Mouse (Mus musculus): ENCODE measurements around the gene Sohlh1. TPM values are rescaled to one million over a fixed set of nuclear protein-coding genes. Genes with fewer than 3 reads are reported as not detected.

The Sohlh1 gene
- not detected in 2 replicates for polyA plus RNA-seq (2016; fragmentation: Nextera tagmentation; extraction: Ambion mirVana)

DNA sequence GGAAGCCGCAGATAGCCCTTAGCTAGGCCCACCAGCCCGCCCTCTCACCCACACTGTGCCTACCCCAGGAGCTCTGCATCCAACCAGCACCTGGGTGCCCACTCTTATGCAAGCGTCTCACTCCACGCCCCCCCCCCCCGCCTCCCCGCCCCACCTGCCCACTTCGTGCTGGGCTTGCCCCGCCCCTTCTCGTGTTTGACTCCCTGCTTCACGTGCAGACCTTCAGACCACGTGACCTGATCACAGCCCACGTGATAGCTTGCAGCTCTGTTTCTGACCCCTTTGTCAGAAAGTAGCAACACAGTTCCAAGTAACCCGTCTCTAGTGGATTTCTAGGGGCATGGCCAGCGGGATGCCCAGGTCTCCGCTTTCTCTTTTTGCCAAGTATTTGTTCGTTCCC lies at the start of gene Sohlh1:
Gene Sohlh1 (minus strand): TSS at position 23 of the 400 bp plus-strand sequence.
- Histone ChIP-seq H3K9ac (no peak within 1 kb of the TSS), H3K36me3 (no peaks in the 10 kb centered on the region), H3K27ac (no peak within 1 kb of the TSS), H3K4me2 (no peak within 1 kb of the TSS), H3K9me3 (replicated peaks) (no peaks in the 10 kb centered on the region), H3K4me3 (no peak within 1 kb of the TSS), H3K4me1 (no peaks in the 10 kb centered on the region), H3K27me3 (replicated peaks) (no peaks in the 10 kb centered on the region)
- no peak for ATAC-seq
- 64% methylated on average over 12 of the region's 16 CpGs for WGBS (ENCODE audit: insufficient replicate concordance)

- Histone ChIP-seq H3K4me2 (no peak overlapping the region), H3K4me3 (no peak overlapping the region), H3K27me3 (replicated peaks) (peaks cover 17% of the 10 kb centered on the region; the same call in 1 of the 2 replicates), H3K9me3 (replicated peaks) (no peaks in the 10 kb centered on the region), H3K4me1 (peaks cover 4% of the 10 kb centered on the region), H3K36me3 (no peaks in the 10 kb centered on the region), H3K9ac (no peak overlapping the region), H3K27ac (no peak overlapping the region)
- WGBS (ENCODE audit: insufficient replicate concordance), result 58% methylated on average over 7 of the region's 7 CpGs
- no peak for ATAC-seq
Observed at GRCm38 (mm10) chr2:25892440-25892839, 45.4 kb upstream of the Sohlh1 start.

- Histone ChIP-seq H3K4me2 (no peak overlapping the region), H3K36me3 (no peaks in the 10 kb centered on the region), H3K27me3 (replicated peaks) (peaks cover 33% of the 10 kb centered on the region; the same call in 1 of the 2 replicates), H3K27ac (no peak overlapping the region), H3K4me3 (no peak overlapping the region), H3K4me1 (peaks cover 12% of the 10 kb centered on the region), H3K9me3 (replicated peaks) (no peaks in the 10 kb centered on the region), H3K9ac (no peak overlapping the region)
- 50% methylated on average over 5 of the region's 5 CpGs for WGBS (ENCODE audit: insufficient replicate concordance)
- no peak for ATAC-seq
Observed at GRCm38 (mm10) chr2:25888144-25888543, 41.1 kb upstream of the Sohlh1 start.

GRCm38 (mm10) chr2:25887226-25887625 lies 40.2 kb upstream of the Sohlh1 start:
- WGBS (ENCODE audit: insufficient replicate concordance), result 32% methylated on average over 8 of the region's 8 CpGs
- H3K27me3 ChIP-seq (replicated peaks), result peaks cover 33% of the 10 kb centered on the region; the same call in 1 of the 2 replicates
- no peak overlapping the region for H3K4me3 ChIP-seq
- no peaks in the 10 kb centered on the region for H3K9me3 ChIP-seq (replicated peaks)
- H3K9ac ChIP-seq, result no peak overlapping the region
- no peak overlapping the region for H3K4me2 ChIP-seq
- ATAC-seq, result peak; percentile 82
- H3K36me3 ChIP-seq, result no peaks in the 10 kb centered on the region
- peaks cover 12% of the 10 kb centered on the region for H3K4me1 ChIP-seq
- H3K27ac ChIP-seq, result no peak overlapping the region

DNA sequence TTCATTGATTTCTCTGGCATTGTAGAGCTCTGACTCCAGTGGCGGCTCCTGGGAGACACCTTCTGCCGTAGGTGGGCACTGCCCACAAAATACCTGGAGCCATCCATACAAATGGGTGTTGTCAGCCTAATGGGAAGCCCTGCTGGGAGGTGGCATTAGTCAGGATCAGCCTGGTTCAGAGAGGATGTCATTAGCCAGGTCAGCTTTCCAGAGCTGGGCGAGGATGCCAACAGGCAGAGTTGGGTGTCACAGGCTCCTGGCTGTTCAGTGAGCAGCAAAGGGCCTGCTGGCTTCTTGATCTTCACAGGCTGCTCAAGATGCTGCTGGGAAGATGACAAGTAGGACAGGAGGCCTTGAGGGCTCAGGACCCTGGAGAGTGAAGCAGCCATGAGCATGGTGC lies 37.7 kb upstream of the Sohlh1 start:
- 76% methylated on average over 3 of the region's 3 CpGs for WGBS (ENCODE audit: insufficient replicate concordance)
- Histone ChIP-seq H3K27ac (no peak overlapping the region), H3K4me2 (no peak overlapping the region), H3K9ac (no peak overlapping the region), H3K27me3 (replicated peaks) (peaks cover 48% of the 10 kb centered on the region), H3K36me3 (no peaks in the 10 kb centered on the region), H3K4me1 (peaks cover 12% of the 10 kb centered on the region), H3K4me3 (no peak overlapping the region), H3K9me3 (replicated peaks) (no peaks in the 10 kb centered on the region)
- ATAC-seq, result no peak

DNA sequence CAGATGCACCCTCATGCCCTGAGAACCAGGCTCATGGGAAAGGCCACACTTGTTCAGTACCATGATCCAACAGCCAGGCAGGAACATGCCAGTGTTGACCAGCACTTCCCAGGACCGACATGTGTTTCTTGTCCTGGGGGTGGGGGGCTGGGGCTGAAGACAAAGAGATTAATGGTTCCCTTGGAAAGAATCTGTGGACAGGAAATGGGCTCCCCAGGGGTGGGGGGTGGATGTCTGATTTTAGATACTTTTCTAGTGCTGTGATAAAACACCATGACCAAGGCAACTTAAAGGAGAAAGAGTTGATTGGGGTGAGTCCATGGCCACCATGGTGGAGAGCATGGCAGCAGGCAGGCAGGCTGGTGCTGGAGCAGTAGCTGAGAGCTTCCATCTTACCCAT lies 35.2 kb upstream of the Sohlh1 start:
- WGBS (ENCODE audit: insufficient replicate concordance), result 27% methylated on average over 1 of the region's 1 CpGs
- H3K4me1 ChIP-seq, result peaks cover 6% of the 10 kb centered on the region

GRCm38 (mm10) chr2:25879061-25879460 lies 32.0 kb upstream of the Sohlh1 start:
- Histone ChIP-seq H3K4me1 (no peaks in the 10 kb centered on the region), H3K27me3 (replicated peaks) (peaks cover 59% of the 10 kb centered on the region), H3K4me3 (no peak overlapping the region), H3K9me3 (replicated peaks) (no peaks in the 10 kb centered on the region), H3K27ac (no peak overlapping the region), H3K4me2 (no peak overlapping the region), H3K9ac (no peak overlapping the region), H3K36me3 (no peaks in the 10 kb centered on the region)
- ATAC-seq, result no peak
- 52% methylated on average over 4 of the region's 4 CpGs for WGBS (ENCODE audit: insufficient replicate concordance)

More for the DNA sequence above, 35.2 kb upstream of the Sohlh1 start:
- Histone ChIP-seq H3K27ac (no peak overlapping the region), H3K9me3 (replicated peaks) (no peaks in the 10 kb centered on the region), H3K9ac (no peak overlapping the region), H3K4me2 (no peak overlapping the region), H3K4me3 (no peak overlapping the region), H3K27me3 (replicated peaks) (peaks cover 54% of the 10 kb centered on the region), H3K36me3 (no peaks in the 10 kb centered on the region)
- ATAC-seq, result no peak

DNA sequence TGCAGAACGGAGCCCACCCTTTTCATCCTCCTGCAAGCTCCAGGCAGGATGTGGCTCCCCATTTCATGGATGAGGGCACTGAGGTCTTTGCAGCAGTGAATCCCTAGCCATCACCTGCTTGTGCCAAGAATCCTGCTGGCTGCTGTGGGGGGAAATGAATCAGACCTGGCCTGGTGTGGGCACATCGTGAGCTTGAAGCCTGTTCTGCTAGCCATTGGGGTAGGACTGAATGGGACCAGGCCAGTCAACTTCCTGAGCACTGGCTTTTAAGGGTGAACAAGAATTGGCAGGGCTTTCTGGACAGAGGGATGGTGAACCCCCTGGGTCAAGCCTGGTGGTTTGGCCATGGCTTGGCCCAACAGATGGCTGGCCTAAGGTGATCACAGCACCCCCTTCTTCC lies 31.5 kb upstream of the Sohlh1 start:
- H3K9me3 ChIP-seq (replicated peaks), result no peaks in the 10 kb centered on the region
- ATAC-seq, result no peak
- no peak overlapping the region for H3K27ac ChIP-seq
- H3K4me2 ChIP-seq, result no peak overlapping the region
- H3K4me1 ChIP-seq, result no peaks in the 10 kb centered on the region
- H3K4me3 ChIP-seq, result no peak overlapping the region
- peaks cover 59% of the 10 kb centered on the region for H3K27me3 ChIP-seq (replicated peaks)
- no peaks in the 10 kb centered on the region for H3K36me3 ChIP-seq
- 56% methylated on average over 2 of the region's 2 CpGs for WGBS (ENCODE audit: insufficient replicate concordance)
- no peak overlapping the region for H3K9ac ChIP-seq

GRCm38 (mm10) chr2:25877736-25878268 lies 30.8 kb upstream of the Sohlh1 start:
- peak overlapping the region; percentile 49 for H3K4me2 ChIP-seq

GRCm38 (mm10) chr2:25877250-25877735 lies 30.2 kb upstream of the Sohlh1 start:
- ATAC-seq, result no peak
- Histone ChIP-seq H3K9me3 (replicated peaks) (no peaks in the 10 kb centered on the region), H3K4me2 (peak overlapping the region; percentile 49), H3K4me1 (no peaks in the 10 kb centered on the region), H3K36me3 (no peaks in the 10 kb centered on the region), H3K27ac (no peak overlapping the region), H3K27me3 (replicated peaks) (peaks cover 59% of the 10 kb centered on the region), H3K4me3 (0 out of 2 replicates have a peak overlapping the region, but pooled peaks have one; percentile 7), H3K9ac (no peak overlapping the region)
- WGBS (ENCODE audit: insufficient replicate concordance), result 31% methylated on average over 7 of the region's 7 CpGs

More at GRCm38 (mm10) chr2:25877736-25878268, 30.8 kb upstream of the Sohlh1 start:
- Histone ChIP-seq H3K27ac (no peak overlapping the region), H3K36me3 (no peaks in the 10 kb centered on the region), H3K9me3 (replicated peaks) (no peaks in the 10 kb centered on the region), H3K27me3 (replicated peaks) (peaks cover 59% of the 10 kb centered on the region), H3K9ac (no peak overlapping the region), H3K4me1 (no peaks in the 10 kb centered on the region), H3K4me3 (0 out of 2 replicates have a peak overlapping the region, but pooled peaks have one; percentile 7)
- 7% methylated on average over 38 of the region's 49 CpGs for WGBS (ENCODE audit: insufficient replicate concordance)
- ATAC-seq, result no peak

GRCm38 (mm10) chr2:25866656-25867055 lies 19.6 kb upstream of the Sohlh1 start:
- H3K27ac ChIP-seq, result no peak overlapping the region
- no peak overlapping the region for H3K4me2 ChIP-seq
- no peak overlapping the region for H3K9ac ChIP-seq
- no peaks in the 10 kb centered on the region for H3K36me3 ChIP-seq
- no peak overlapping the region for H3K4me3 ChIP-seq
- 31% methylated on average over 5 of the region's 5 CpGs for WGBS (ENCODE audit: insufficient replicate concordance)
- H3K27me3 ChIP-seq (replicated peaks), result peaks cover 71% of the 10 kb centered on the region
- H3K4me1 ChIP-seq, result peaks cover 6% of the 10 kb centered on the region; the same call in 1 of the 2 replicates
- no peak for ATAC-seq
- no peaks in the 10 kb centered on the region for H3K9me3 ChIP-seq (replicated peaks)

GRCm38 (mm10) chr2:25865412-25865811 lies 18.4 kb upstream of the Sohlh1 start:
- H3K36me3 ChIP-seq, result no peaks in the 10 kb centered on the region
- no peak overlapping the region for H3K4me3 ChIP-seq
- H3K9me3 ChIP-seq (replicated peaks), result no peaks in the 10 kb centered on the region
- peaks cover 73% of the 10 kb centered on the region for H3K27me3 ChIP-seq (replicated peaks)
- peaks cover 6% of the 10 kb centered on the region; the same call in 1 of the 2 replicates for H3K4me1 ChIP-seq
- H3K4me2 ChIP-seq, result no peak overlapping the region
- H3K9ac ChIP-seq, result no peak overlapping the region
- H3K27ac ChIP-seq, result no peak overlapping the region
- WGBS (ENCODE audit: insufficient replicate concordance), result 15% methylated on average over 4 of the region's 4 CpGs
- no peak for ATAC-seq

Data from liver, embryonic 12.5 days (tissue).